Mouse (Mus musculus): ENCODE measurements around the gene Ttc12. TPM values are rescaled to one million over a fixed set of nuclear protein-coding genes. Genes with fewer than 3 reads are reported as not detected.

Gene Ttc12
- polyA plus RNA-seq, 2 experiments from 2014 or later, result not detected

DNA sequence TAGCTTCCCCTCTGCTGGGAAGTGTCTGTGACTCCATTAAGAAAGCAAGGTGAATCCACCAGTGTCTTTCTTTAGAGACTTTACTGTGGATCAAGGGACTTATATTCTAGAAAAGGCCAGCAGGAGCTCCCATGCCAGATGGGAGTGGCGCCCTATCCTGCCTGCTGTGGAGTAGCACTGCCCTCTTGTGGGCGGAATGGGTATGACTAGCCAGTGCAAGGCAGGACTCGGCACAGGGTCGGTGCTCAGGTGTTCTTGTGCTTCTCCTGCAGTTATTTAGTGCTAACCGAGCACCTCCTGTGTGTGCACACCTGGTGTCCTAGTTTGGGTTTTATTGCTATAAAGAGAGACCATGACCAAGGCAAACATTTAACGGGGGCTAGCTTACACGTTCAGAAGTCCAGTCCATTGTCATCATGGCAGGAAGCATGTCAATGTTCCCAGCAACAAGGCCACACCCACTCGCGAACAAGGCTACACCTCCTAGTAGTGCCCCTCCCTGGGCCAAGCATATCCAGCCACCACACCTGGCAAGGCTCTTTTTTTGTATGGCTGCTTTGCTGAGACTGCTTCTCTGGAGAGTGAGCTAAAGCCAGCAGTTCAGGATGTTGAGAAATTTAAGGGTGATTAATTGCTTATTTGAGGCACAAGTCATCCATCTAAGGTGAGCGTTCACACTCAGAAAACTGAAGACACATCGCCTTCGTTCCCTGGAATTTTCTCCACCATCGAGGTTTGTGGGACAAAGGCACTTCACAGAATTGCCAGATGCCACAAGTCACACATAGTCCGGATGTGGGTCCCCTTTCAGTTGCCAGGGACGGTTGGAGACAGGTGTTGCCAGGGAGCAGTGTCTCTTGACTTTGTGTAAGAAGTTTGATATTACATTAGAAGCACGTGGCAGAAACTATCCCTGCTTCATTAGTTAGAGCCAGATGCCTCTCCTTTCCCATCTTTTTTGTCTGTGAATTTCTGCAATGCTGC, 3.2 kb upstream of the Ttc12 start:
- ATAC-seq, result peak; percentile 56

- ATAC-seq, result no peak
These were observed 2.2 kb upstream of the Ttc12 start for GRCm38 (mm10) chr9:49488258-49488657.

- no peak for ATAC-seq
These were observed 1.6 kb upstream of the Ttc12 start for GRCm38 (mm10) chr9:49487657-49487943.

DNA sequence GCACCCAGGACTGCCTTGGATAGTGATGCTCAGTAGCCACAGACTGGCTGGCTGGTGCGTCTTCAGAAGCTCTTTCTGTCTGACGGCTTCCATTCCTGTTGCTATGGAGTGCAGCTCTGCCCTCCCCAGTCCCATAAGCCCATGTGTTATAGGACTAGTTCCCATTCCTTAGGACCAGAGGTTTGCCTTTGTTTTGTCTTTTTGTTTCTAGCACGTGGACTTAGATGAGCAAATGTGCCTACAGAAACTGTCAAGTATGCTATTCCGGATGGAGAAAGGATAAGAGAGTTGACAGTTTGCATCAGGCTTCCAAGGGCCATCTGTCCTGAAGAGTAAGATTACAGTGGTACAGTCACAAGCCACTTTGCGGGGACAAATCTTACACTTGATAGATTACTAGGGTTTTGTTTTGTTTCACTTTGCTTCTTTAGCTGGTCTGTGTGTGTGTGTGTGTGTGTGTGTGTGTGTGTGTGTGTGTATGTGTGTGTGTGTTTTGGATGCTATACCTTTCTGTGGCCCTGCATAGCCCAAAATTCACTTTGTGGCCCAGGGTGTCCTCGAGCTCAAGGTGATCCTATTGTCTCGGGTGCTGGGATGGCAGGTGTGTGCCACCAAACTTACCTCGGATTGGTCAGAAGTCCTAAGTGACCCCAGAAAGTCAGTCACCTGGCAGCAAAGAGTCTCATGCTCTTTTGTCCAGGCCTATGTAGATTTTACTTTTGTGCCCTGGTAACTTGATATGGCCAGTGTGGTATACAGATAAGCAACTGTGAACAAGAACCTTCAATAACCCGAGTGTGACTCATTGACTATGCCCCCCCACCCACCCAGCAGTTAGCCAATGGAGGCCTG, 1.0 kb upstream of the Ttc12 start:
- ATAC-seq, result no peak

DNA sequence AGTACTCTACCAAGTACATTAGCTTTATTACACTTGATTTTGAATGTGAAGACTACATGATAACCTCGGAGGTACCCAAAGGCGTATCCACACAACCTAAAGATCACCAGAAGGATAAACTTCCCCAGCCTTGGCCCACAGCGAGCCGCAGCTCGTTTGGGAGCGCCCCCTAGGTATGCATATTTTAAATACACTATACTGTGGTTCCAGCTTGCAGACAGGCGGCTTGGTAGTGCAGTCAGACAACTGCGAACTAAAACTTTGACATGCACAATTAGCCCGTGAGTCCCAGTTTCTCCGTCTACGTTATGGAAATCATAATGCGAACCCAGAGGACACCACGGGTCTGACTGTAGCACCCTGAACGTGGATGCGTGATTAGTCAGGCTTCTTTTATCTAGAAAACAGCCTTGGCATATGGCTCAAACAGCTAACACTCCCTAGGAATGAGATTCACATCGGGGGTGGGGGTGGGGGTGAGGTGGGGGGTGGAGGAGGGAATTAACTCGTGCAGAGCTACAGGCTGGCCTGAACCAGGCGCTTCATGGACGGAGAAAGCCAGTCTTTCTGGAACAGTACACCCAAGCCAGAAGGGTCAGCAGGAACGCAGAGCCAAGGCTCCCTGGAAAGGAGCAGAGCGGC, 654 bp downstream of the Ttc12 start:
- no peak for ATAC-seq

GRCm38 (mm10) chr9:49483316-49483715, 2.7 kb downstream of the Ttc12 start:
- no peak for ATAC-seq

GRCm38 (mm10) chr9:49472126-49472525, 13.9 kb downstream of the Ttc12 start:
- no peak for ATAC-seq

- no peak for ATAC-seq
These were observed 15.1 kb downstream of the Ttc12 start for GRCm38 (mm10) chr9:49470946-49471345.

DNA sequence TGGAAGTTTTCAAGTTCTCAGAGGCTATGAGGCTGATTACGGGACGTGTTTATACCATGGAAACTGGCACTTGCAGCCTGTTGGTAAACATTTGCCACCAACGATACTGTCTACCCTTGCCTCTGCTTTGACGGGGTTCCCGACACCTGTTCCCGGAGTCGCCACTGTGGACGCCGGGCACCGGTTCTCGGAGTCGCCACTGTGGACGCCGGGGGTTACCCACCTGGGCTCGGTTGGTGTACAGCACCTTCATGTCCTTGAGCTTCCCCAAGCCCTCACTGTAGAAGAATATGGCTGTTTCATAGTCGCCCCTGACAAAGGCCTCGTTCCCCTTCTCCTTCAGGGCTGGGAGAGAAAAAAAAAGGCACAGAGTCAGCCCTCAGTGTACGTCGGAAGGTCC, 16.0 kb downstream of the Ttc12 start:
- ATAC-seq, result no peak

DNA sequence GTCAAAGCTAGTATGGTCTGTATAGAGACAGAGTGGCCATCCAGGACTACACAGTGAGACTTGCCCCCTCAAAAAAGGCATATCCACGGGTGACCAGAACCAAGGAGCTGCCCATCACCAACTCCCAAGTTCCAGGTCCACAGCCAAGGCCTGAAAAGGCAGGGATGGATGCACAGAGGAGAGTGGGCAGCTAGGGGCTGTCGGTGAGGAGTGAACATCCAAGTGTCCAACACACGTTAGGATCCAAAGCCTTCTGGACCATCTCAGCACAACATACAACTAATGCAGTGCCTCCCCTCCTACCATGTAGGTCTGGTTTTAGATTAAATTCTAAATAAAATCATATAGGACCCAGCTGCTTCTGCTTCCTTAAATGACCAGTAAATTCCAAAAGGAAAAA, 29.9 kb downstream of the Ttc12 start:
- no peak for ATAC-seq

GRCm38 (mm10) chr9:49452396-49452795, 33.6 kb downstream of the Ttc12 start:
- no peak for ATAC-seq

DNA sequence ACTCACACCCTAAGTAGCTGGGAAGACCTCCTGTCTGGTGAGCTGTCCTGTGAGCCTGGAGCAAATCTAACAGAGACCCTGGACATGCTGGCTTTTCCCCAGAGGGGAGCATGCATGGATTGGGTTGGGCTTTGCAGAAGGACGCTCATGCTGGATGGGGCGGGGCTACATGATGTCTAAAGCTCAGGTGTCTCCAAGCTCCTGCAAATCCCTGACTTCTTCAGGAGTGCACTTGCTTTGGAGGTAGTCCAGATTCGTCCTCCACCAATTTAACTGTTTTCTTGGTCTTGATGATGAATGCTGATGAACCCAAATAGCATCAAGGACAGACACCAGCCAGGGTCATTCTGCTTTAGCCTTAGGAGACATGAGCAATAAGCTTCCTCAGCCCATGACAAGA, 35.5 kb downstream of the Ttc12 start:
- ATAC-seq, result no peak

DNA sequence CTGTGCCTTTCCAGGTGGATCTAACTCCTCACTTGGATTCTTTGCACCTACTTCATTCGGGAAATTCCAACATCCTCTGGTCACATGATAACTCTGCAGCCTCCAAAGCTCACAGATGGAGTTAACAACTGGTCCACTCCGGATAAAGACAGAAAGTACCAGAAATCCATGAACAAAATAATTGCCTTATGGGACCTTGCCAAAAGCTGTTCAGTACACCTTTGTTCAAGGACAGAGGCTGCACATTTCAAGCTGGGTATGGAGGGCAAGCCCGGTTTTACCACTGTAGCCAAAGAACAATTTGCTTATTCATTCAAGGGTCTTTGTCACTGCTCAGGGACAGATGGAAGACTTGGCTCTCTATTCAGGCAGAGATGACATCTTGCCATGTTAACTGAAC, 43.4 kb downstream of the Ttc12 start:
- ATAC-seq, result no peak

DNA sequence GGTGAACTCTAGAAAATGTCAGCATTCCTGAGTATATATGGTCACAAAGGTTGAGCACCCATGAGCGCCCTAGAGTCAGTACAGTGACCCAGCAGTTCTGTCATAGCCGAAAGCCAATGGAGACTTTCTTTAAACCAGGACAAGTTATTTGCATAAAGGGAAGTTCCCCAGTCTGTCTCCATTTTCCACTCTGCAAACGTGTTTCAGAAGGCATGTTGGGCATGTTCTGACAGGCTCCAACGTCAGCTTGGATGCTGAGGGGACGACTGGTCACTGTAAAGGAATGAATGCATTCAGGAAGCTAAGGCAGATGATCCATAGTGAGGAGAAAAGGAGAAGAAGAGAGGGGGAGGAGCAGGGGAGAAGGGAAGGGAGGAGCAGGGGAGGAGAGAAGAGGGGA, 58.5 kb downstream of the Ttc12 start:
- ATAC-seq, result no peak

GRCm38 (mm10) chr9:49426921-49427320, 59.1 kb downstream of the Ttc12 start, which contains the start of gene Ankk1:
Gene Ankk1, minus strand, starts transcription at chr9:49427021.
- no peak for ATAC-seq

- no peak for ATAC-seq
These were observed 60.4 kb downstream of the Ttc12 start for GRCm38 (mm10) chr9:49425585-49425984.

- ATAC-seq, result no peak
These were observed 62.2 kb downstream of the Ttc12 start for GRCm38 (mm10) chr9:49423866-49424265.

- ATAC-seq, result no peak
These were observed 75.4 kb downstream of the Ttc12 start for GRCm38 (mm10) chr9:49410621-49411020.

DNA sequence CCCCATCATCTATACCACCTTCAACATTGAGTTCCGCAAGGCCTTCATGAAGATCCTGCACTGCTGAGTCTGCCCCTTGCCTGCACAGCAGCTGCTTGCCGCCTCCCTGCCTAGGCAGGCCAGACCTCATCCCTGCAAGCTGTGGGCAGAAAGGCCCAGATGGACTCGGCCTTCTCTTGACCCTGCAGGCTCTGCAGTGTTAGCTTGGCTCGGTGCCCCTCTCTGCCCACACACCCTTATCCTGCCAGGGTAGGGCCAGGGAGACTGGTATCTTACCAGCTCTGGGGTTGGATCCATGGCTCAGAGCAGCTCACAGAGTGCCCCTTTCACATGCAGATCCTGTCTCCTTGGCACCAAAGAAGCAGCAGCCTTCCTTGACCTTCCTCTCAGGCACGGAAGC, 79.0 kb downstream of the Ttc12 start:
- ATAC-seq, result no peak

- ATAC-seq, result no peak
These were observed 82.3 kb downstream of the Ttc12 start for GRCm38 (mm10) chr9:49403711-49404110.

- no peak for ATAC-seq
These were observed 90.0 kb downstream of the Ttc12 start for GRCm38 (mm10) chr9:49396006-49396405.

DNA sequence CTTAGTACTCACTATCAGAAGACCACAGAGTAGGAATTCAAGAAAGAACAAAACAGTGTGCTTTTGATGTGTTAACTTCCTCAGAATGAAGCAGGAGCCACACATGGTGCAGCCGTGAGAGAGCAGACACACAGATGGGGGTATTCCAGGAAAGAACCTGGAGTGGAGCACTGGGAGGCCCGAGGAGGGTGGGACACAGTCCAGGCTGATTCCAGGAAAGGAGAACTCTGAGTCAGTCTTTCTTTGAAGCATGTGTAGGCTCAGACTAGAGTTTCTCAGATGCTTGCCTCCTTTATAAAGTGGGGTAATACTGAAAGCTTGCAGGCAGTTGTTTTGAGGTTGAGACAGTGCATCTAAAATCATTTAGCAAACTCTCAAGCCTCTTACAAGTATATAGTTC, 93.8 kb downstream of the Ttc12 start:
- no peak for ATAC-seq
